Mouse (Mus musculus) ES-E14 (cell line): ENCODE data around the gene Atrip. TPM values are rescaled to one million over a fixed set of nuclear protein-coding genes. Genes with fewer than 3 reads are reported as not detected.

Source experiments
- DNase-seq: peaks from one replicate; pipeline ENCODE4 v3.0.0-alpha.2; 2013; ENCODE audit warnings: low read depth, low spot score
- H3K27ac ChIP-seq: 2 replicates; pipeline ENCODE4 v1.5.1; 2012; ENCODE audit warnings: low read depth, mild to moderate bottlenecking, low read length, moderate library complexity, mixed read lengths; ENCODE audit not compliant: poor library complexity, insufficient read depth, severe bottlenecking
- H3K36me3 ChIP-seq: 2 replicates; pipeline ENCODE4 v1.6.1; 2012; ENCODE audit warnings: mild to moderate bottlenecking, low read length, moderate library complexity, mixed read lengths; ENCODE audit not compliant: control insufficient read depth, poor library complexity, insufficient read depth, severe bottlenecking
- H3K4me1 ChIP-seq, 2 experiments: fragments of 150-350 bp in 1 of 2; sonication (generic) in 1 of 2; 2 replicates each; pipeline ENCODE4 v1.6.1; 2012; ENCODE audit warnings: low read length in 2 of 2, mild to moderate bottlenecking in 1 of 2, mixed read lengths in 1 of 2; ENCODE audit not compliant: control insufficient read depth in 2 of 2, insufficient read depth in 2 of 2, poor library complexity in 1 of 2
- H3K4me3 ChIP-seq, 2 experiments: fragments of 150-350 bp in 1 of 2; sonication (generic) in 1 of 2; 2 replicates each; pipeline ENCODE4 v1.5.1; 2012; ENCODE audit warnings: low read length in 2 of 2, low read depth in 1 of 2, mild to moderate bottlenecking in 1 of 2, mixed read lengths in 1 of 2; ENCODE audit not compliant: insufficient read depth in 1 of 2, poor library complexity in 1 of 2, severe bottlenecking in 1 of 2
- H3K9ac ChIP-seq: 2 replicates; pipeline ENCODE4 v1.6.1; 2012; ENCODE audit warnings: low read depth, mild to moderate bottlenecking, low read length, mixed read lengths; ENCODE audit not compliant: poor library complexity, insufficient read depth, severe bottlenecking
- H3K9me3 ChIP-seq: fragments of 150-350 bp; sonication (generic); 2 replicates; pipeline ENCODE4 v1.6.1; 2012; ENCODE audit warnings: low read depth, mild to moderate bottlenecking, low read length; ENCODE audit not compliant: control insufficient read depth, insufficient read depth
- CHD2 ChIP-seq: IDR thresholded peaks from 2 replicates; pipeline ENCODE4 v1.6.1; 2014; ENCODE audit warnings: mild to moderate bottlenecking, low read depth, low read length, inconsistent platforms
- HCFC1 ChIP-seq: IDR thresholded peaks from 2 replicates; pipeline ENCODE4 v1.6.1; 2012; ENCODE audit warnings: low read length, inconsistent platforms, borderline replicate concordance; ENCODE audit not compliant: insufficient read depth
- MAFK ChIP-seq: IDR thresholded peaks from 2 replicates; pipeline ENCODE4 v1.6.1; 2014; ENCODE audit warnings: mild to moderate bottlenecking, low read depth, low read length, inconsistent platforms; ENCODE audit not compliant: insufficient read depth
- ZC3H11A ChIP-seq: IDR thresholded peaks from 2 replicates; pipeline ENCODE4 v1.6.1; 2012; ENCODE audit warnings: low read depth, mild to moderate bottlenecking, inconsistent platforms, low read length, borderline replicate concordance
- ZNF384 ChIP-seq: IDR thresholded peaks from 2 replicates; pipeline ENCODE4 v1.6.1; 2012; ENCODE audit warnings: low read depth, low read length, inconsistent platforms
- in situ Hi-C, 2 experiments: fragments of 600-800 bp; cut with MboI; formaldehyde crosslinking; loops; one replicate each; pipeline ENCODE4 v1.15.1; 2025; ENCODE audit warnings: low sequenced_read_pairs in 2 of 2, inconsistent platforms in 1 of 2; ENCODE audit not compliant: unreplicated experiment in 2 of 2
- total RNA-seq: library from RNA; depleted of rRNA; stranded (reverse); fragments of 300-350 nt; gene quantifications from 2 replicates; pipeline ENCODE4 v1.2.3, GENCODE M21; 2012

The Atrip gene
- total RNA-seq, 1 experiment: 17.1 TPM

GRCm38 (mm10) chr9:109097831-109098230 lies 23.9 kb upstream of the Atrip start:
- Histone ChIP-seq H3K9ac (no peak overlapping the region), H3K9me3 (no peaks in the 10 kb centered on the region), H3K36me3 (peaks cover 20% of the 10 kb centered on the region; the same call in 1 of the 2 replicates), H3K27ac (no peak overlapping the region), H3K4me3 (no peak overlapping the region), H3K4me1 (peaks cover 0 to 18% of the 10 kb centered on the region in 2 experiments; a peak in 1 of 4 replicates)
- in situ Hi-C loops: no loop called here
- no peak for TF ChIP-seq ZC3H11A
- TF ChIP-seq MAFK: no peak
- no peak for TF ChIP-seq ZNF384
- no peak for TF ChIP-seq CHD2
- TF ChIP-seq HCFC1: no peak
- DNase-seq: no peak

DNA sequence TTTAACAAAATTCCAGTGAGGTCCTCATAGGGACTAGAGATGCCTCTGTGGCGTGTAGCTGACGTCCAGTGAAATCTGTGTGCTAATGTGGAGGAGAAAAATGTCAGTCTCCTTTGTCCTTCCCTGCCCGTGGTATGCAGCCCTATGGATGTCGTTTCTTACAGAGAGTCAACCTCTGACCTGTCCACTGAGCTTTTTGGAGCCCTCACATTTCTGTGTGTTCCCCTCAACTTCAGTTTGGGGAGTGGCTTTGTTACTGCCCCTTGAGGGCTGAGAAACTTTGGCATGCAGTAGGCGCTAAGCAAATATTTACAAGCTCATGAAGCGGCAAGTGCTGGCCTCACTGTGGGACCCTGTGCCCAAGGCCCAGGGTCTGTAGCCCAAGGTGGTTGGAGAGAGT lies 23.4 kb upstream of the Atrip start:
- H3K9ac ChIP-seq: no peak overlapping the region
- H3K9me3 ChIP-seq: no peaks in the 10 kb centered on the region
- no peak for DNase-seq
- TF ChIP-seq ZC3H11A (no peak), CHD2 (no peak), MAFK (no peak), HCFC1 (no peak), ZNF384 (no peak)
- no peak overlapping the region for H3K27ac ChIP-seq
- no peak overlapping the region for H3K4me3 ChIP-seq
- peaks cover 0 to 18% of the 10 kb centered on the region in 2 experiments; a peak in 1 of 4 replicates for H3K4me1 ChIP-seq
- H3K36me3 ChIP-seq: peaks cover 20% of the 10 kb centered on the region; the same call in 1 of the 2 replicates
- in situ Hi-C loops: no loop called here

DNA sequence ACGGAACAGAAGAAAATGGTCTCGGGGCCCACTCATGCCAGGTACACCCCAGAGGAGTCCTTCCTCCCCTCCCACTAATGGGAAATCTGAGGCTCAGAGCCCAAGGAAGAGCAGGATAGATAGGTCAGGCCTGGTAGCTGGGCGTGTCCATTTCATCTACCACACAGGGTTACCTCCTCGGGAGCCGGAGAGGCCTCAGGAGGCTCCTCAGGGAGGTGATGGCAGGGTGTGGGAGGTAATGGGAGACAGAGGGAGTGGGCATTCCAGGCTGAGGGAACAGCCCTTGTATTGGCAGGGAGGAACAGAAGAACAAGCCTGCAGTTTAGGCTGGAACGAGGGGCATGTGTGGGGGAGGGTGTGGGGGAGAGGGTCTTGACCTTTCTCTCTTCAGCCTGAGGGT lies 22.9 kb upstream of the Atrip start:
- in situ Hi-C loops: no loop called here
- no peak for DNase-seq
- no peak overlapping the region; a peak in 1 of 4 replicates for H3K4me3 ChIP-seq
- TF ChIP-seq CHD2 (no peak), ZNF384 (no peak), ZC3H11A (no peak), MAFK (no peak), HCFC1 (no peak)
- H3K4me1 ChIP-seq: peaks cover 0 to 18% of the 10 kb centered on the region in 2 experiments; a peak in 1 of 4 replicates
- no peak overlapping the region for H3K9ac ChIP-seq
- no peak overlapping the region for H3K27ac ChIP-seq
- H3K36me3 ChIP-seq: peaks cover 18% of the 10 kb centered on the region; the same call in 1 of the 2 replicates
- H3K9me3 ChIP-seq: no peaks in the 10 kb centered on the region

GRCm38 (mm10) chr9:109096251-109096661 lies 22.3 kb upstream of the Atrip start:
- in situ Hi-C loops: no loop called here

More at GRCm38 (mm10) chr9:109096251-109096661, 22.3 kb upstream of the Atrip start:
- no peak for DNase-seq
- Histone ChIP-seq H3K4me3 (peak overlapping the region; percentile 82 to 84), H3K27ac (no peak overlapping the region), H3K36me3 (peaks cover 17% of the 10 kb centered on the region; the same call in 1 of the 2 replicates), H3K9me3 (no peaks in the 10 kb centered on the region), H3K4me1 (peaks cover 0 to 18% of the 10 kb centered on the region in 2 experiments; a peak in 1 of 4 replicates), H3K9ac (peak overlapping the region; percentile 85)
- TF ChIP-seq CHD2: no peak
- TF ChIP-seq ZNF384: no peak
- no peak for TF ChIP-seq ZC3H11A
- TF ChIP-seq HCFC1: no peak
- TF ChIP-seq MAFK: no peak
